Mouse (Mus musculus) gastrocnemius, postnatal 25 days (tissue): ENCODE data around the gene Tmem251. TPM values are rescaled to one million over a fixed set of nuclear protein-coding genes. Genes with fewer than 3 reads are reported as not detected.
A peak's percentile ranks its signal among the peaks of the same experiment; 100 is the strongest.

ENCODE experiments used
- DNase-seq: peaks from one replicate; pipeline ENCODE4 v3.0.0; 2022
- total RNA-seq, 2 experiments: library from RNA; stranded (reverse); gene quantifications; 1 replicate in 1 of 2; 2 replicates in 1 of 2; pipeline ENCODE4 v1.2.3; 2021

Tmem251 gene
- total RNA-seq, 2 experiments from 2014 or later, result 1.8 to 2.9 TPM

- DNase-seq, result no peak
These were observed 33.7 kb upstream of the Tmem251 start for GRCm38 (mm10) chr12:102709896-102710295.

GRCm38 (mm10) chr12:102710851-102711375 lies 32.6 kb upstream of the Tmem251 start:
- no peak for DNase-seq

DNA sequence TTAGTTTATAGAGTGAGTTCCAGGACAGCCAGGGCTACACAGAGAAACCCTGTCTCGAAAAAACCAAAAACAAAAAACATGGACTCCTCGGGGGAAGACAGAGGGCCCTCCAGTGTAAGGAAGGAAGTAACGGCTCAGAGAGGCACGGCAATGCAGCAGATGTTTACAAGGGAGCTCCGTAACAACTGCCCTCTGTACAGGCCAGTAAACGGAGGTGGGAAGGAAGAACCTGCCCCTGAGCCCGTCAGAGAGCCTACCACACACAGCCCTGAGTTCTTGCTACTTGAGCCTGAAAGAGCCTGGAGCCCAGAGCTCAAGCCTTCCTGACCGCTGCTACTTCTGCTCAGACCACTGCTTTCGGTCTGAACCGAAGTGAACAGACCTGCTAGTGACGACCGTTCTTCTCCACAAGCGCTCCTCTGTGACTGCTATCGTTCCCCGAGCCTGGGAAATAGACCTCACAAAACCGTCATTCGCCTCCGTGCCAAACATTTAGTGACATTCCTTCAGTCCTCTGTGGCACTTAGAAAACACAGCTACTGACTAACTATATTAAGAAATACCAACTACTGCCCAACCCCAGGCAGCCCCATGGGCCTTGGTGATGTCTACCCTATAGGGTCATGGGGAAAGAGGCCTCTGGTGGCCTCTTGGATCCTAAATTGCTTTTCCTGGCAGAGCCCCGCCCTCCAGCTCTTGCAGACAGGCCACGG lies 30.3 kb upstream of the Tmem251 start:
- no peak for DNase-seq

DNA sequence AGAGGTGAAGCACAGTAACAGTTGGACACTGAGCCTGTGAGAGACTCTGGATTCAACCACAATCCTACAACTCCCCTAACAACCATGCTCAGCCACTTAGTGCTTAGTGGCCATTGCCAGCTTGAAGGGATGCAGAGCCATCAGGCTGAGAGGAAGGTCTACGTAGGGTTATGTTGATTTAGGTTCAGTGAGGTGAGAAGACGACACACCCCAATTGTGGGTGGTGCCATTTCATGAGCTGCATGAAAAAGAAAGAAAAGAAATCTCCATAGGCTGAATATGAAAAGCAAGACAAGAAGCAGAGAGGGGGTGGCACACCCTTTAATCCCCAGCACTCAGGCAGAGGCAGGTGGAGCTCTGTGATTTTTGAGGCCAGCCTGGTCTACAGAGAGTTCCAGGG lies 29.4 kb upstream of the Tmem251 start:
- no peak for DNase-seq

GRCm38 (mm10) chr12:102714654-102715395 lies 28.7 kb upstream of the Tmem251 start:
- DNase-seq, result peak; percentile 2

DNA sequence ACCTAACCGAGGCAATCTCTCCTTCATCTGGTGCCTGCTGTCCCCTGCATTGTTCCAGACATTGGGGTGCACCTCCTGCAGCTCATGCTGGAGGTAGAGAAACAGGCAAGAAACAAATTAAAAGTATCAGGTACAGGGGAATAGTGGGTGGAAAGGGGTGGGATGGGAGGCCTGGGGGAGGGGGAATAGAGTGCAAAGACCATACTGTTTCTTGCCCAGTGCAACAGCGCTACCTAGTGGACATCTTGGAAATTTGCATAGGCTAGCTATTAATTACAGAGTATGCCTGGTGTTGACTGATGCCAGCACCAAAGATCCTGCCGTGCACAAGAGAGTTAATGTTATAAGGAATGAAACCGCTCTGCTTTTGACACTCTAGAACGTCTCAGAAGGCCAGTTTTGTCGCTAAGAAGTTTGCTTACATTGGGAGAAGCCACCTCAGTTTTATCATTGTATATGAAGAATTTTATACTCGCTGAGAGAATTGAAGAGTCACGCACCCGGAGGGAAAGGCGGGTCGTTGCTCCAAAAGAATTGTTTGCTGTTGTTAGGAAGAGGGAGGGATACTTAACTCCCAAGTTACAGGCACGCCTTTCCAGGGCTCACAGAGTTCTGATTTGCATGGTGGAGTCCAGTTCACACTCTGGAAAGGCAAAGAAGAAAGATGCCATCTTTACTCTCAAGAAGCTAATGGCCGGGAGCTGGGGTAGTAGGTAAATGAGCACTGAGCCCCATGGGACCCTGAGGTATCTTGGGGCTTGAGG lies 23.8 kb upstream of the Tmem251 start:
- DNase-seq, result no peak

GRCm38 (mm10) chr12:102722451-102722850 lies 21.1 kb upstream of the Tmem251 start:
- no peak for DNase-seq

DNA sequence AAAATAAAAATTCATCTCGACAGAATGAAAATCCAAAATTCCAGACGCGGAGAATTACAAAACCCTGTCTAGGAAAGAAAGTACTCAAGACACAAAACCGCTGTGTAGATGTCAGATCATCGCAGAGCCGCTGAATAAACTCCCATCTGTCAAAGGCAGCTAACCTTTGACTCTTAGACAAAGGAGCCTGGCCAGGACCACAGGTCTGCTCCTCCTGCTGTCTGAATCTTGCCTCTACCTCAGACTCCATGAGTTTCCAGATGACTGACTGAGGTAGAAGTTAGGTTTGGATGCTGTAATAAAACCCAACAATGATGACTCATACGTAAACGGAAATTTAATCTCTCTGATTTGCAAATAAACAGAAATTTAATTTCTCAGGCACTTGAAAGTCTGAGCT lies 20.6 kb upstream of the Tmem251 start:
- DNase-seq, result no peak

- no peak for DNase-seq
These were observed 19.7 kb upstream of the Tmem251 start for GRCm38 (mm10) chr12:102723861-102724260.

GRCm38 (mm10) chr12:102725146-102725545 lies 18.4 kb upstream of the Tmem251 start:
- no peak for DNase-seq

DNA sequence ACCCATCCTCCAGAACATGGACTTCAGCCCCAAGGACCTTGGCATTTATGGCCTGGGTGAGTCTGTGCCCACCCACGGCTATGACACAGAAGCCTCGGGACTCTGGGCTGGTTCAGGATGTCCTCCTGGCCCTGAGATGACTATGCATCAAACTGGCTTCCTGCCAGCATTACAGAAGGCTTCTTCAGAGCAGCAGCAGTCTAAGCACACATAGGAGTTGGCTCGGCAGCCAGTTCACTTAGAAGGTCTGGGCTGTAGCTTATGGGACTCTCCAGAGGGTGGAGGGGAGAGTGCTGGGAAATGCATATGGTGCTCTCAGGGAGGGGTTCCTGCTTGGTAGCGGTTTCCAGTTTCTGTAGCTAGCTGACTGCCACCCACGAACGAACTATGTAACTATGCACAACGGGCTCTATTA lies 17.8 kb upstream of the Tmem251 start:
- DNase-seq, result no peak

GRCm38 (mm10) chr12:102729855-102730797 lies 13.4 kb upstream of the Tmem251 start:
- DNase-seq, result no peak

GRCm38 (mm10) chr12:102730798-102731619 lies 12.6 kb upstream of the Tmem251 start:
- no peak for DNase-seq

- DNase-seq, result peak; percentile 31
These were observed 10.2 kb upstream of the Tmem251 start for GRCm38 (mm10) chr12:102733381-102733780.

GRCm38 (mm10) chr12:102739096-102739495 lies 4.5 kb upstream of the Tmem251 start:
- DNase-seq, result no peak

DNA sequence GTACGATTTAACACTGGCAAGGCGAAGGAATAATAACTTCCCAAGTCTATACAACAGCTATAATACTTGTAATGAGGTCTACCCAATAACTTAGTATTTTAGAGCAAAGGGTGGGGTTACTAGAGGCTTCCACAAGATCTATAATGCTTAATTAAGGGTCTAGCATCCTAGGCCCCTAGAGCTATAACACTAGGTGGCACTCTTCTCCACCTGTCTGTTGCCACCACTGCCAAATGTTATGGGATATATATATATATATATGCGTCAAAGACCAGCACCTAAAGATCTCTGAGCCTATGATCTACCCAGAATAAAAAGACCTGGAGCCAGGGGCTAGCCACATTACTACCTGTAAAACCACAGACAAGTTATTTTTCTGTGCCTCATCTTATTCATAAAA lies 3.3 kb upstream of the Tmem251 start:
- DNase-seq, result no peak

GRCm38 (mm10) chr12:102742056-102742455 lies 1.5 kb upstream of the Tmem251 start:
- DNase-seq, result no peak

- DNase-seq, result no peak
These were observed 450 bp upstream of the Tmem251 start for GRCm38 (mm10) chr12:102743036-102743588.

- no peak for DNase-seq
These were observed 1.3 kb downstream of the Tmem251 start for GRCm38 (mm10) chr12:102744839-102745238.

DNA sequence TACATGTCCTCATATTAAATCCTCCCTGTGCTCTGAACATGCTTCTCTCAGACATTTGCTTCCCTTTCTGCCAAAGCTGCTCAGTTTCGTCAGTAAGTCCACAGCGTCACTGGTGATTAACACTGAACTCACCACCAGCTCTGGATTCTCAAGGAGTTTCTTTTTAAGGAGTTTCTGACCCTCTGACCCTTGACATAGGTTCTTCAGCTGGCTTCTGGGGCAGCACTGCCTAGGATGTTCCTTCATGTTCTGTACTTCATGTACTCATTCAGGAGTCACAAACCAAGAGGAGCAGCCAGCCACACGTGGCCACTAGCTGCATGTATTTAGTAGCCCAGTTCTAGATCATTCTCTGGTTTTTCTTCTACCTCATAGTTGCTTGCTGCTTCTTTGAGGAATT lies 4.7 kb downstream of the Tmem251 start:
- no peak for DNase-seq
